Mouse (Mus musculus): ENCODE data around the gene Plin4.

DNA sequence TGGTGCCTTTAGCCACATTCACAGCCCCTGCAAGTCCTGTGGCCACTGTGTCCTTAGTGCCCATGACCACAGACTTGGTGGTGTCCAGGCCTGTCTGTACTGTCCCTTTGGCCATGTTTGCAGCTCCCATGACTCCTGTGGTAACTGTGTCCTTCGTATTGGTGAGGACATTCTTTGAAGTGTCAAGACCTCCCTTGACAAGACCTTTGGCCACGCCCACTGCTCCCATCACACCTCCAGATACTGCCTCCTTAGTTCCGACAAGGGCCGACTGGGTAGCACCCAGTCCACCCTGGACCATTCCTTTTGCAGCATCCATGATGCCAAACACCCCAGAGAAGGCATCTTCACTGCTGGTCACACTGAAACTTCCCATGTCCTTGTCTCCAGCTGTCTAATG lies 2.6 kb downstream of the Plin4 start:
- TF ChIP-seq CTCF (IDR thresholded peaks at IDR 0.05; ENCODE audit: borderline replicate concordance, control insufficient read depth, extremely low read depth, insufficient read depth, low read length, poor library complexity) (no peak), POLR2A (IDR thresholded peaks at IDR 0.05; ENCODE audit: control insufficient read depth, extremely low read depth, insufficient read depth, low read length, poor library complexity) (no peak)

Measured in thymus, adult 2 months (tissue).